Mouse (Mus musculus) left cerebral cortex, postnatal 14 days (tissue): ENCODE results near the gene Stk32b. TPM values are rescaled to one million over a fixed set of nuclear protein-coding genes. Genes with fewer than 3 reads are reported as not detected.

ENCODE experiments used
- DNase-seq, 2 experiments: peaks; one replicate each; pipeline ENCODE4 v3.0.0; 2021 to 2022; ENCODE audit warnings: low spot score in 2 of 2, mixed read lengths in 1 of 2
- intact Hi-C: fragments of 180-260 bp; cut with DNase I; formaldehyde crosslinking; loops from one replicate; pipeline ENCODE4 v1.15.1; 2025
- total RNA-seq, 2 experiments: library from RNA; stranded (reverse); gene quantifications; 2 replicates each; pipeline ENCODE4 v1.2.3; 2021

Gene Stk32b
- total RNA-seq, 2 experiments from 2014 or later = 2.5 to 3.7 TPM

- no peak for DNase-seq
- intact Hi-C loops = no loop called here
Observed at GRCm38 (mm10) chr5:37554231-37554630, 162.7 kb downstream of the Stk32b start.

- peak; percentile 9 to 49 for DNase-seq
- intact Hi-C loops = no loop called here
Observed at GRCm38 (mm10) chr5:37551649-37552048, 165.3 kb downstream of the Stk32b start.

GRCm38 (mm10) chr5:37535726-37536293, 181.2 kb downstream of the Stk32b start:
- intact Hi-C loops = no loop called here
- DNase-seq = no peak

- intact Hi-C loops = no loop called here
- DNase-seq = peak in 1 of 2 experiments; percentile 17
Observed at GRCm38 (mm10) chr5:37535227-37535626, 181.7 kb downstream of the Stk32b start.

GRCm38 (mm10) chr5:37525363-37525762, 191.6 kb downstream of the Stk32b start:
- intact Hi-C loops = no loop called here
- no peak for DNase-seq

- intact Hi-C loops = no loop called here
- no peak for DNase-seq
Observed at GRCm38 (mm10) chr5:37520441-37520840, 196.5 kb downstream of the Stk32b start.

- intact Hi-C loops = no loop called here
- no peak for DNase-seq
Observed at GRCm38 (mm10) chr5:37512479-37512878, 204.5 kb downstream of the Stk32b start.

GRCm38 (mm10) chr5:37506880-37507519, 210.0 kb downstream of the Stk32b start:
- intact Hi-C loops = no loop called here
- no peak for DNase-seq

GRCm38 (mm10) chr5:37494984-37495476, 221.9 kb downstream of the Stk32b start:
- DNase-seq = no peak
- intact Hi-C loops = no loop called here

- intact Hi-C loops = no loop called here
- DNase-seq = no peak
Observed at GRCm38 (mm10) chr5:37472025-37472608, 244.9 kb downstream of the Stk32b start.

GRCm38 (mm10) chr5:37471584-37471983, 245.4 kb downstream of the Stk32b start:
- intact Hi-C loops = no loop called here
- DNase-seq = no peak

- intact Hi-C loops = no loop called here
- no peak for DNase-seq
Observed at GRCm38 (mm10) chr5:37469031-37469430, 247.9 kb downstream of the Stk32b start.

- no peak for DNase-seq
- intact Hi-C loops = no loop called here
Observed at GRCm38 (mm10) chr5:37467646-37468045, 249.3 kb downstream of the Stk32b start.

- peak; percentile 28 to 37 for DNase-seq
- intact Hi-C loops = no loop called here
Observed at GRCm38 (mm10) chr5:37465461-37465860, 251.5 kb downstream of the Stk32b start.

- DNase-seq = no peak
- intact Hi-C loops = no loop called here
Observed at GRCm38 (mm10) chr5:37458236-37458635, 258.7 kb downstream of the Stk32b start.

GRCm38 (mm10) chr5:37457831-37458230, 259.1 kb downstream of the Stk32b start:
- DNase-seq = no peak
- intact Hi-C loops = no loop called here

GRCm38 (mm10) chr5:37457191-37457590, 259.8 kb downstream of the Stk32b start:
- DNase-seq = no peak
- intact Hi-C loops = no loop called here

GRCm38 (mm10) chr5:37456590-37456989, 260.4 kb downstream of the Stk32b start:
- intact Hi-C loops = no loop called here

GRCm38 (mm10) chr5:37447546-37447945, 269.4 kb downstream of the Stk32b start:
- DNase-seq = no peak
- intact Hi-C loops = no loop called here

More at GRCm38 (mm10) chr5:37456590-37456989, 260.4 kb downstream of the Stk32b start:
- no peak for DNase-seq

- intact Hi-C loops = no loop called here
- no peak for DNase-seq
Observed at GRCm38 (mm10) chr5:37442767-37443166, 274.2 kb downstream of the Stk32b start.

GRCm38 (mm10) chr5:37435417-37435816, 281.6 kb downstream of the Stk32b start:
- intact Hi-C loops = no loop called here
- DNase-seq = no peak
